Mouse (Mus musculus) layer of hippocampus, adult 18-20 months (tissue): ENCODE measurements around the gene Olfr322. TPM values are rescaled to one million over a fixed set of nuclear protein-coding genes. Genes with fewer than 3 reads are reported as not detected.

ENCODE experiments used
- total RNA-seq, 2 experiments: library from RNA; stranded (reverse); gene quantifications; 2 replicates each; pipeline ENCODE4 v1.2.3; 2021

Olfr322 gene
- total RNA-seq, 2 experiments from 2014 or later, result not detected

Other genes with a start within 250 kb of the Olfr322 start
- gene 1810065E05Rik, start 237.7 kb upstream of the Olfr322 start, total RNA-seq, result not detected
- not detected for gene Gm12253, start 226.2 kb upstream of the Olfr322 start, total RNA-seq
- not detected for gene Lypd9, start 205.9 kb upstream of the Olfr322 start, total RNA-seq
- gene Olfr30, start 196.5 kb upstream of the Olfr322 start, total RNA-seq, result not detected
- not detected for gene Olfr332, start 166.2 kb upstream of the Olfr322 start, total RNA-seq
- not detected for gene Olfr331, start 156.2 kb upstream of the Olfr322 start, total RNA-seq
- not detected for gene Olfr330, start 123.9 kb upstream of the Olfr322 start, total RNA-seq
- not detected for gene Olfr329-ps, start 112.4 kb upstream of the Olfr322 start, total RNA-seq
- gene Olfr328, start 103.1 kb upstream of the Olfr322 start, total RNA-seq, result under 1 TPM; 0.10 to 0.18 TPM
- gene Olfr224, start 88.2 kb upstream of the Olfr322 start, total RNA-seq, result not detected
- gene Olfr325, start 81.1 kb upstream of the Olfr322 start, total RNA-seq, result not detected
- gene Olfr324, start 63.7 kb upstream of the Olfr322 start, total RNA-seq, result not detected
- gene 2210407C18Rik, start 42.7 kb upstream of the Olfr322 start, total RNA-seq, result not detected
- under 1 TPM in 1 of 2 experiments, not detected in 1; 0.15 TPM for gene Olfr323, start 28.3 kb upstream of the Olfr322 start, total RNA-seq
- not detected for gene Trim58, start 18.3 kb upstream of the Olfr322 start, total RNA-seq
- not detected for gene Olfr320, start 22.3 kb downstream of the Olfr322 start, total RNA-seq
- gene Olfr319, start 40.4 kb downstream of the Olfr322 start, total RNA-seq, result not detected
- under 1 TPM in 1 of 2 experiments, not detected in 1; 0.08 TPM for gene Olfr318, start 65.2 kb downstream of the Olfr322 start, total RNA-seq
- under 1 TPM in 1 of 2 experiments, not detected in 1; 0.10 TPM for gene Olfr317, start 80.4 kb downstream of the Olfr322 start, total RNA-seq
- 1 to 10 TPM; 1.1 to 1.4 TPM for gene Olfr316, start 94.0 kb downstream of the Olfr322 start, total RNA-seq
- gene Olfr315, start 114.4 kb downstream of the Olfr322 start, total RNA-seq, result not detected
- gene Olfr314, start 124.2 kb downstream of the Olfr322 start, total RNA-seq, result not detected
- 1 to 10 TPM; 8.4 to 8.6 TPM for gene Fam183b, start 143.2 kb downstream of the Olfr322 start, total RNA-seq
- gene Olfr313, start 156.2 kb downstream of the Olfr322 start, total RNA-seq, result not detected
- gene Olfr312, start 170.5 kb downstream of the Olfr322 start, total RNA-seq, result not detected
- gene Olfr311, start 180.5 kb downstream of the Olfr322 start, total RNA-seq, result not detected
- 10 to 100 TPM; 16.8 to 17.6 TPM for gene Gm12258, start 188.4 kb downstream of the Olfr322 start, total RNA-seq
- 10 to 100 TPM; 12.2 to 13.2 TPM for gene 2810021J22Rik, start 208.4 kb downstream of the Olfr322 start, total RNA-seq
- gene Zfp39, start 245.4 kb downstream of the Olfr322 start, total RNA-seq, result 1 to 10 TPM; 9.5 to 9.6 TPM